8 mouse cellular contexts compared by ENCODE assay signal in genomic region chr2:172728240-172728821, GRCm38 (mm10).
A peak's percentile ranks its signal among the peaks of the same experiment; 100 is the strongest.
DNase-seq lines count a peak whose midpoint lies in the region; ATAC-seq and TF ChIP-seq lines count a peak whose summit lies in the region.

No protein-coding gene starts in this region.

- intact Hi-C loops in heart, postnatal 25 days (cut with DNase I), result no loop called here

- peak; percentile 95 for ATAC-seq in hindbrain, embryonic 12.5 days (ENCODE audit: low FRiP score)
- no peak for ATAC-seq in liver, embryonic 14.5 days (ENCODE audit: insufficient read depth)
- peak; percentile 93 for ATAC-seq in neural tube, embryonic 13.5 days (ENCODE audit: low read depth)

- no peak for TF ChIP-seq POLR2A in embryonic fibroblast, embryonic 13.5 days (IDR thresholded peaks at IDR 0.05; ENCODE audit: low read depth, low read length)

- WGBS in hindbrain, embryonic 12.5 days, result under 1% methylated on average over 52 of the region's 53 CpGs
- 2% methylated on average over 48 of the region's 53 CpGs for WGBS in liver, embryonic 14.5 days (ENCODE audit: insufficient replicate concordance)
- under 1% methylated on average over 53 of the region's 53 CpGs for WGBS in neural tube, embryonic 13.5 days

- H3K27me3 ChIP-seq in hindbrain, embryonic 12.5 days, result peaks cover 91% of the 10 kb centered on the region
- peaks cover 63% of the 10 kb centered on the region for H3K27me3 ChIP-seq in liver, embryonic 14.5 days (ENCODE audit: control insufficient read depth, insufficient read depth, low read length)
- peaks cover 90% of the 10 kb centered on the region for H3K27me3 ChIP-seq in neural tube, embryonic 13.5 days

- TF ChIP-seq EP300 in liver, embryonic 14.5 days (IDR thresholded peaks at IDR 0.05; ENCODE audit: low read depth), result no peak

- H3K27ac ChIP-seq in embryonic fibroblast, embryonic 13.5 days (ENCODE audit: insufficient read depth, low read length), result no peak overlapping the region
- no peak overlapping the region for H3K27ac ChIP-seq in hindbrain, embryonic 12.5 days
- no peak overlapping the region for H3K27ac ChIP-seq in liver, embryonic 14.5 days
- H3K27ac ChIP-seq in neural tube, embryonic 13.5 days (replicated peaks), result no peak overlapping the region

- no peaks in the 10 kb centered on the region for H3K9me3 ChIP-seq in hindbrain, embryonic 12.5 days (replicated peaks)
- H3K9me3 ChIP-seq in liver, embryonic 14.5 days (ENCODE audit: control insufficient read depth, low read length), result no peaks in the 10 kb centered on the region
- no peaks in the 10 kb centered on the region for H3K9me3 ChIP-seq in neural tube, embryonic 13.5 days

- H3K4me1 ChIP-seq in embryonic fibroblast, embryonic 13.5 days (ENCODE audit: control insufficient read depth, insufficient read depth, low read length), result no peaks in the 10 kb centered on the region
- H3K4me1 ChIP-seq in hindbrain, embryonic 12.5 days, result peaks cover 36% of the 10 kb centered on the region
- H3K4me1 ChIP-seq in liver, embryonic 14.5 days (replicated peaks; ENCODE audit: control insufficient read depth in 2 of 2, insufficient read depth in 2 of 2, low read length in 1 of 2), result no peaks in the 10 kb centered on the region
- peaks cover 32% of the 10 kb centered on the region for H3K4me1 ChIP-seq in neural tube, embryonic 13.5 days (replicated peaks)

- H3K9ac ChIP-seq in hindbrain, embryonic 12.5 days, result 0 out of 2 replicates have a peak overlapping the region, but pooled peaks have one; percentile 6
- no peak overlapping the region for H3K9ac ChIP-seq in liver, embryonic 14.5 days (replicated peaks)
- H3K9ac ChIP-seq in neural tube, embryonic 13.5 days, result peak overlapping the region; percentile 49

- H3K36me3 ChIP-seq in hindbrain, embryonic 12.5 days, result no peaks in the 10 kb centered on the region
- H3K36me3 ChIP-seq in liver, embryonic 14.5 days (replicated peaks; ENCODE audit: control insufficient read depth, insufficient read depth, low read depth), result no peaks in the 10 kb centered on the region
- no peaks in the 10 kb centered on the region for H3K36me3 ChIP-seq in neural tube, embryonic 13.5 days

- TF ChIP-seq CTCF in embryonic fibroblast, embryonic 13.5 days (IDR thresholded peaks at IDR 0.05; ENCODE audit: borderline replicate concordance, insufficient read depth, low read length), result no peak
- TF ChIP-seq CTCF in liver, embryonic 14.5 days (IDR thresholded peaks at IDR 0.05; ENCODE audit: low read depth), result no peak

- peak; percentile 90 for DNase-seq in heart, adult 11 months
- DNase-seq in heart, postnatal 25 days (ENCODE audit: low spot score), result no peak
- peak; percentile 3 for DNase-seq in T-cell, adult 2 months (ENCODE audit: low spot score)
- DNase-seq in liver, embryonic 14.5 days (ENCODE audit: low read depth in 3 of 3, low spot score in 3 of 3), result no peak
- DNase-seq in spleen, adult 12 weeks (ENCODE audit: low spot score), result no peak

- peak overlapping the region; percentile 18 for H3K4me3 ChIP-seq in embryonic fibroblast, embryonic 13.5 days (ENCODE audit: insufficient read depth, low read length)
- H3K4me3 ChIP-seq in hindbrain, embryonic 12.5 days, result peak overlapping the region; percentile 29
- peak overlapping the region in 1 of 2 experiments; percentile 1; a peak in 1 of 4 replicates for H3K4me3 ChIP-seq in liver, embryonic 14.5 days (ENCODE audit: insufficient read depth in 1 of 2, low read depth in 2 of 2, low read length in 2 of 2)
- peak overlapping the region; percentile 36 for H3K4me3 ChIP-seq in neural tube, embryonic 13.5 days

- peak overlapping the region; percentile 72 for H3K4me2 ChIP-seq in hindbrain, embryonic 12.5 days (replicated peaks)
- H3K4me2 ChIP-seq in liver, embryonic 14.5 days (ENCODE audit: low read depth), result peak overlapping the region; percentile 47
- H3K4me2 ChIP-seq in neural tube, embryonic 13.5 days, result peak overlapping the region; percentile 67

Comparison
In these comparisons a context has a peak if more than half of its experiments do, and no peak if none do; other contexts are left out.
1. DNase-seq: peak in heart, adult 11 months (single experiment) and T-cell, adult 2 months (single experiment); none in heart, postnatal 25 days (single experiment), liver, embryonic 14.5 days (0 of 3) and spleen, adult 12 weeks (single experiment).
2. Peak in every context shown above with its lines, with median percentiles within 50 percentile points of each other: H3K4me2 ChIP-seq.